Mouse (Mus musculus) ES-E14 (cell line): ENCODE measurements around the gene Zfp697.
"Not testable (repeated sequence)": the region's sequence is repeated elsewhere in the genome, so short reads cannot be mapped to it uniquely, and the experiment has no call there.

Source experiments
- CHD2 ChIP-seq: IDR thresholded peaks from 2 replicates; pipeline ENCODE4 v1.6.1; 2014; ENCODE audit warnings: mild to moderate bottlenecking, low read depth, low read length, inconsistent platforms
- ZNF384 ChIP-seq: IDR thresholded peaks from 2 replicates; pipeline ENCODE4 v1.6.1; 2012; ENCODE audit warnings: low read depth, low read length, inconsistent platforms

DNA sequence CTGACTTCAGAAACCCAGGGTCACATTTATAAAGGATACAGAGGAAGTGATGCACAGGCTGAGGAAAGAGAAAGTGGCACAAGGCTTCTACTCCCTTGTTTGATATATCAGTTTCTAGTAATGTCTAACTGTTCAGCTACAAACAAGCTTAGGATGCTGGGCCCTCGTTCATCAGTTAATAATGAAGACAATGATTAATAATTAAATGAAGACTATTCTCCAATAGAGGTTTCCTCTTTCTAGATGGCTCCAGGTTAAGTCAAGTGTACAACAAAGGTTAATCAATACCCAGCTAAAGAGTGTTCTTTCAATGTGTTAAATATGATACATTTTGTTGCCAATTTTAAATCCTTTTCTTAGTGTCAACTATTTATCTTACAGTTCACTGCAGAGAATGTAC lies 128.2 kb downstream of the Zfp697 start, which contains the start of gene Hsd3b4:
- TF ChIP-seq ZNF384, CHD2: not testable (repeated sequence)
